22 mouse cellular contexts compared by ENCODE assay signal in genomic region chr3:50574388-50574787, GRCm38 (mm10).
DNase-seq lines count a peak whose midpoint lies in the region; ATAC-seq and TF ChIP-seq lines count a peak whose summit lies in the region.
"Had no signal": no experiment of that assay in that cellular context is flagged by ENCODE, and none has a peak within 500 bp of the region (broad histone marks: within the 10 kb centered on the region; RNA-seq: fewer than 3 reads in every experiment).

No protein-coding gene starts in this region.

- H3K4me2 ChIP-seq in lung, postnatal 0 days (replicated peaks; ENCODE audit: low read depth, low read length), result no peak overlapping the region
- H3K4me2 ChIP-seq in hindbrain, postnatal 0 days (ENCODE audit: low read depth, low read length), result no peak overlapping the region

- no peak overlapping the region for H3K27ac ChIP-seq in lung, postnatal 0 days (ENCODE audit: low read length)
- H3K27ac ChIP-seq in hindbrain, postnatal 0 days, result no peak overlapping the region

- TF ChIP-seq EP300 in lung, postnatal 0 days (IDR thresholded peaks at IDR 0.05), result no peak

- no peak overlapping the region for H3K9ac ChIP-seq in lung, postnatal 0 days (replicated peaks; ENCODE audit: low read depth)
- no peak overlapping the region for H3K9ac ChIP-seq in hindbrain, postnatal 0 days (replicated peaks; ENCODE audit: low read length)

- DNase-seq in lung, postnatal 0 days (ENCODE audit: low spot score), result peak; percentile 34
- no peak for DNase-seq in lung, postnatal 10 days
- DNase-seq in 416B (ENCODE audit: low read depth), result peak; percentile 64
- no peak for DNase-seq in hindbrain, postnatal 0 days (ENCODE audit: low spot score)
- no peak for DNase-seq in embryo, embryonic 10 days (ENCODE audit: low spot score)
- DNase-seq: adrenal gland, adult 2 months; adrenal gland, adult 8-10 months; adrenal gland, postnatal 10 days; adrenal gland, postnatal 14 days; adrenal gland, postnatal 25 days; adrenal gland, postnatal 36 days; B cell, adult 2 months; cerebellum, adult 11 months; cerebellum, adult 11-12 months; cerebellum, adult 18-20 months; cerebellum, adult 2 months had no signal

- H3K27me3 ChIP-seq in lung, postnatal 0 days (replicated peaks; ENCODE audit: insufficient read depth, low read length), result no peaks in the 10 kb centered on the region
- H3K27me3 ChIP-seq in hindbrain, postnatal 0 days (ENCODE audit: insufficient read depth, low read length), result no peaks in the 10 kb centered on the region
- H3K27me3 ChIP-seq: CH12.LX, Patski had no signal

- TF ChIP-seq CTCF in lung, postnatal 0 days (IDR thresholded peaks at IDR 0.05), result no peak
- TF ChIP-seq CTCF in hindbrain, postnatal 0 days (IDR thresholded peaks at IDR 0.05; ENCODE audit: low read depth), result no peak

- WGBS in lung, postnatal 0 days, result 97% methylated on average over 9 of the region's 9 CpGs
- 98% methylated on average over 9 of the region's 9 CpGs for WGBS in hindbrain, postnatal 0 days

- ATAC-seq in lung, postnatal 0 days, result no peak
- ATAC-seq in megakaryocyte, adult 5-6 weeks (ENCODE audit: poor library complexity, severe bottlenecking), result peak; percentile 67
- ATAC-seq in hindbrain, postnatal 0 days, result no peak
- ATAC-seq: activated CD4-positive, CD25-positive, alpha-beta regulatory T cell, adult 4 months; CD4-positive, CD25-positive, alpha-beta regulatory T cell, adult 4 months; Patski had no signal

- H3K4me3 ChIP-seq in lung, postnatal 0 days (ENCODE audit: low read depth, low read length), result no peak overlapping the region
- H3K4me3 ChIP-seq in hindbrain, postnatal 0 days (ENCODE audit: low read length), result no peak overlapping the region

- H3K4me1 ChIP-seq in lung, postnatal 0 days (ENCODE audit: insufficient read depth, low read depth, low read length), result no peaks in the 10 kb centered on the region
- no peaks in the 10 kb centered on the region for H3K4me1 ChIP-seq in hindbrain, postnatal 0 days (ENCODE audit: insufficient read depth, low read length)

- no peaks in the 10 kb centered on the region for H3K9me3 ChIP-seq in lung, postnatal 0 days (ENCODE audit: low read length)
- no peaks in the 10 kb centered on the region for H3K9me3 ChIP-seq in hindbrain, postnatal 0 days (ENCODE audit: low read length)
- H3K9me3 ChIP-seq: G1E had no signal

- H3K36me3 ChIP-seq in lung, postnatal 0 days (ENCODE audit: insufficient read depth, low read length), result no peaks in the 10 kb centered on the region
- H3K36me3 ChIP-seq in hindbrain, postnatal 0 days (ENCODE audit: insufficient read depth, low read length), result no peaks in the 10 kb centered on the region
- H3K36me3 ChIP-seq: G1E had no signal

Comparison
In these comparisons a context has a peak if more than half of its experiments do, and no peak if none do; other contexts are left out.
1. DNase-seq: peak in lung, postnatal 0 days (single experiment) and 416B (single experiment); none in lung, postnatal 10 days (single experiment), hindbrain, postnatal 0 days (single experiment) and embryo, embryonic 10 days (single experiment).